Mouse (Mus musculus) hindbrain, embryonic 14.5 days (tissue): ENCODE data around the gene Gatad2b. TPM values are rescaled to one million over a fixed set of nuclear protein-coding genes. Genes with fewer than 3 reads are reported as not detected.

Experiments
- ATAC-seq: fragments of 200-750 bp; cut with Nextera tagmentation; 2 replicates; pipeline ENCODE4 v1.8.0; 2017; ENCODE audit warnings: moderate number of reproducible peaks, mild to moderate bottlenecking, moderate TSS enrichment, moderate library complexity; ENCODE audit not compliant: low FRiP score
- DNase-seq: peaks from one replicate; pipeline ENCODE4 v3.0.0-alpha.2; 2015; ENCODE audit warnings: low spot score
- H3K27ac ChIP-seq: fragments of 300-500 bp; sonication (generic); 2 replicates; pipeline ENCODE4 v1.5.1; 2014; ENCODE audit warnings: mild to moderate bottlenecking, moderate library complexity
- H3K27me3 ChIP-seq: fragments of 300-500 bp; sonication (generic); 2 replicates; pipeline ENCODE4 v1.6.1; 2014; ENCODE audit warnings: mild to moderate bottlenecking, low read length, mixed read lengths; ENCODE audit not compliant: control insufficient read depth, insufficient read depth
- H3K36me3 ChIP-seq: fragments of 300-500 bp; sonication (generic); replicated peaks from 2 replicates; pipeline ENCODE4 v1.6.1; 2014; ENCODE audit not compliant: control insufficient read depth, insufficient read depth
- H3K4me1 ChIP-seq: fragments of 300-500 bp; sonication (generic); replicated peaks from 2 replicates; pipeline ENCODE4 v1.6.1; 2014; ENCODE audit warnings: antibody characterized with exemption, low read length, mixed read lengths; ENCODE audit not compliant: control insufficient read depth, insufficient read depth
- H3K4me2 ChIP-seq: fragments of 300-500 bp; sonication (generic); replicated peaks from 2 replicates; pipeline ENCODE4 v1.6.1; 2014; ENCODE audit warnings: mild to moderate bottlenecking, moderate library complexity
- H3K4me3 ChIP-seq: fragments of 300-500 bp; sonication (generic); replicated peaks from 2 replicates; pipeline ENCODE4 v1.5.1; 2014; ENCODE audit warnings: mild to moderate bottlenecking, low read length
- H3K9ac ChIP-seq: fragments of 300-500 bp; sonication (generic); 2 replicates; pipeline ENCODE4 v1.6.1; 2014
- H3K9me3 ChIP-seq: fragments of 300-500 bp; sonication (generic); 2 replicates; pipeline ENCODE4 v1.6.1; 2016; ENCODE audit warnings: low read length; ENCODE audit not compliant: control insufficient read depth
- WGBS: fragments of 180-500 bp; shearing (Covaris S2); extraction: QIAGEN DNeasy Blood & Tissue Kit; methylation state at CpG from one replicate; pipeline ENCODE4 v1.1.7; 2014; 5-methylcytosine and 5-hydroxymethylcytosine counted together
- polyA plus RNA-seq: library from polyadenylated mRNA; unstranded; fragments of >200 nt; fragmentation: Nextera tagmentation; extraction: Ambion mirVana; gene quantifications from 2 replicates; pipeline ENCODE4 v1.2.1, GENCODE M21; 2014

Gene Gatad2b
- polyA plus RNA-seq, 1 experiment from 2014 or later, result 14.7 TPM

DNA sequence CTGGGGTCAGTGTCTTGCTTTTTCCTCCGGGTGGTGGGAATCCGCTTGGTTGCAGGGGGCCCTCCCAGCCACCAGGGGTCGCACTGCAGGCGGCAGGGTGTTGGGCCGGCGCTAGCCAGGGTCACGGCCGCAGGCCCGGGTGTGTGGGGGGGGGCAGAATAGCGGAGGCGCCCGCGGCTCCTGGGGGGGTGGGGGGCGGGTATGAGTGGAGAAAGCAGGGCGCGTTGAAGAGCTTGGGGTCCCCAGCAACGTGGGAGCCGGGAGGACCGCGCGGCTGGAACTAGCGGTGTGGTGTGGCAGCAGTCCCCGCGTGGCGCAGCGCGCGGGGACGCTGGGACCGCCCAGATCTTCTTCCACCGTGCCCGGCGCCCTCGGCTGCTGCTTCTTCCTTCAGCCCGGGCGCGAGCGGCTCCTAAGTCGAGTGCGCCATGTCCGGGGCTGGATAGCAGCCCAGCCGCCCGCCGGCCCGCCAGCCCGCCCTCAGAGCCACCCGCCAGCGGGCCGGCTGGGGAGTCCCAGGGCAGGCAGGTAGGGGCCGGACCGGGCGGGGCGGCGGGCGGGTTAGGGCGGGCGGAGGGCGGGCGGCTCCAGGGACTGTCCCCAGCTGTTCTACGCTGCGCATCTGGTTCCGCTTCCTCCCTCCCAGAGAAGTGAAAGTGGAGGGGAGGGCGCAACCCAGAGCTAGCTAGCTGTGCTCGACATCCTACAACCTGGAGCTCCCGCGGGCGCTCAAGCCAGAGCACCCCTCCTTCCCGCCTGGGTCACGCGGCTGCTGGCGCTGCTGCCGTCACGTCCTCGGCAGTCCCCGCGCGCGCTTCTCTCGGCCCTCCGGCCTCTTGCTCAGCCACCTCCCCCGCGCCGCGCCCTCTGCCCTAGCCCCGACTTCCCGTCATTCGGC is 27.7 kb upstream of the Gatad2b start, which contains the start of gene Dennd4b:
TSS of gene Dennd4b (plus strand) at position 152 of the 898 bp plus-strand sequence.
- H3K4me1 ChIP-seq, result peaks cover 12% of the 10 kb centered on the region
- DNase-seq, result peak; percentile 83
- no peaks in the 10 kb centered on the region for H3K9me3 ChIP-seq
- WGBS, result under 1% methylated on average over 71 of the region's 87 CpGs
- ATAC-seq, result peak; percentile 86
- H3K36me3 ChIP-seq, result peaks cover 43% of the 10 kb centered on the region
- peak within 1 kb of the TSS; percentile 78 for H3K4me2 ChIP-seq
- H3K9ac ChIP-seq, result peak within 1 kb of the TSS; percentile 95
- H3K4me3 ChIP-seq, result peak within 1 kb of the TSS; percentile 96
- H3K27me3 ChIP-seq, result no peaks in the 10 kb centered on the region
- peak within 1 kb of the TSS; percentile 95 for H3K27ac ChIP-seq

DNA sequence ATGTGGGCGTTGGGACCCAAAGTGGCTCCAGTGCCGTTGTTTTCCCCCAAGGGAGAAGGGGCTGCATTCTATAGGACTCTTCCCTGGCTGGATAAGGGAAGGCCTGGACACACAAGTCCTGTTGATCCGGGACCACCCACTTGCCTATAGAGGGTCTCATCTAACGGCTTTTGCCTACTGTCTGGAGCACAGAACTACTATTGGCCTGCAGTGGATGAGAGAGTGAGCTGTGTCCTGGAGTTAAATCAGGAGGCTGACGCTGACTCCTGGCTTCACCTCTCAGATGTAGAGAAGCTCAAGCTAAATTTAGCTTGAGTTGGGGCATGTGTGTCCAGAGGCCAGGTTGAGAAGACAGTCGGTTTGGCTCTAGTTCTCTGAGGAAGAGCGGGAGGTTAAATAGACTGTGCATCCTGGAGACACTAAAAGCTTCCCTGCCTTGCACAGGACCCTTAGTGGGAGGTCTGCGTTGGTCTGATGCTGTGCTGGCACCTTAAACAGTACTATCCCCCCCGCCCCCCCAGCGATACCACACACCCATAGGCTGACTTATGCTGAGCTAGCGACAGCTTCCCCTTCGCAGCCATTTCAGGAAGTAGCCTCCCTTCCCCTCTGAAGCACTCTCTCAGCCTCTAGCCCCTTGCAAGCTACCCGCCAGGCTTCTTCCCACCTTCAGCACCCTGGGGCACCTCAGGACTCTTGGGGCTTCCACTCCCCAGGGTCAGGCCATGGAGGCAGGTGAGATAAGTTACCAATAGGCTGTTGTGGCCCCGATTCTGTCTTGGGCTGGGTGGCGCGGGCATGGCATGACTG is 26.8 kb upstream of the Gatad2b start:
- no peaks in the 10 kb centered on the region for H3K27me3 ChIP-seq
- no peaks in the 10 kb centered on the region for H3K9me3 ChIP-seq
- 26% methylated on average over 16 of the region's 16 CpGs for WGBS
- H3K4me1 ChIP-seq, result peaks cover 12% of the 10 kb centered on the region
- H3K9ac ChIP-seq, result peak overlapping the region; percentile 95
- peak overlapping the region; percentile 78 for H3K4me2 ChIP-seq
- H3K36me3 ChIP-seq, result peaks cover 36% of the 10 kb centered on the region
- peak; percentile 46 for ATAC-seq
- peak; percentile 31 for DNase-seq
- H3K4me3 ChIP-seq, result peak overlapping the region; percentile 96
- H3K27ac ChIP-seq, result peak overlapping the region; percentile 95

DNA sequence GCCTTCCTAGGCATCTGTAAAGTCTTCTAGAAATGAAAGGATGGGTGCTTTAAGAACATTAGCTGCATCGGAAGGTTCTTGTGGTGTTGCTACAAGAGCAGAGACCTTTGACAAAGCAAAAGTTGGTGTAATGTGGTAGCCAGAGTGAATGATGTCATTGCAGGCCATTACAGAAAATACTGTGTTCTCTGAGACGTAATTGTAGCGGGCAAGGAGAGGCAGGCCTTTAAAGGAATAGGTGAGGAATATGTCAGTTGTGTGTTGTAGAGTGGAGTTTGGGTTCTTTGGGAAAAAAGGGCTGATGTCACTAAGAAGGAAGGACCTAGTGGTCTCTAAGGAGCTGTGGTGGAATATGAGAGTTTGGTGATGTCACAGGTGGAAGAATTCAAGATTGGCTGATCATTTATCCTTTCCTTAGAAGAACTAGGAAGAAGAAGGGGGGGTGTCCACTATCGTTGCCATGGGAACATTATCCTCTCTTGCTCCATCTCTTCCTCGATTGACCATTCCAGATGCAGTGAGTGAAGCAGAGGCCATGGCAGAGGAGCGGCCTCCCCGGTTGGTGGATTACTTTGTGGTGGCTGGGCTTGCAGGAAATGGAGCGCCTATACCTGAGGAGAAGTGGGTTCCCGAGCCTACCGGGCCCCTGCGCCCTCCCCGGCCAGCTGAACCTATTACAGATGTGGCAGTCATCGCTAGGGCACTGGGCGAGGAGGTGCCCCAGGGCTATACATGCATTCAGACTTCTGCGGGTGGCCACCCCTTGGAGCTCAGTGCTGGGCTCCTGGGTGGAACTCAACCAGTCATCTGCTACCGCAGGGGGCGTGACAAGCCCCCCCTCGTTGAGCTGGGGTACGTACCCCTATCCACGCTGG is 25.8 kb upstream of the Gatad2b start:
- Histone ChIP-seq H3K4me2 (peak overlapping the region; percentile 78), H3K9ac (peak overlapping the region; percentile 95; the same call in 1 of the 2 replicates), H3K36me3 (peaks cover 32% of the 10 kb centered on the region), H3K27me3 (no peaks in the 10 kb centered on the region), H3K27ac (no peak overlapping the region), H3K9me3 (no peaks in the 10 kb centered on the region), H3K4me3 (no peak overlapping the region), H3K4me1 (peaks cover 12% of the 10 kb centered on the region)
- DNase-seq, result no peak
- WGBS, result 94% methylated on average over 20 of the region's 20 CpGs
- no peak for ATAC-seq

DNA sequence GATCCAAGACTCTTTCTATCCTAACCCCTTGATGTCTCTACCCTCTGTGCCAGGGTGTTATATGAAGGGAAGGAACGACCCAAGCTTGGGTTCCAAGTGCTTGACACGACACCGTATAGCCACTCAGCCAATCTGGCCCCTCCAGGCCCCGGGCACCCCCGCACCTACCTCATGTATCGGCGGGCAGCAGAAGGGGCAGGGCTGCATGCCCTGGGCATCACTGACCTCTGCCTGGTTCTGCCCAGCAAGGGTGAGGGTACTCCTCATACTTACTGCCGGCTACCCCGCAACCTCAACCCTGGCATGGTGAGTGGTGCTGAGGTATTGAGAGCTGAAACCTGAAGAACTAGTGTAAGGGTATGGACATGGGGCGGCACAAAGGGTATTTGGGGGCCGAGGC is 24.8 kb upstream of the Gatad2b start:
- 94% methylated on average over 11 of the region's 11 CpGs for WGBS
- no peak overlapping the region for H3K4me3 ChIP-seq
- peaks cover 32% of the 10 kb centered on the region for H3K36me3 ChIP-seq
- no peaks in the 10 kb centered on the region for H3K27me3 ChIP-seq
- peaks cover 12% of the 10 kb centered on the region for H3K4me1 ChIP-seq
- no peak overlapping the region for H3K27ac ChIP-seq
- no peak overlapping the region for H3K4me2 ChIP-seq
- DNase-seq (no peak), ATAC-seq (no peak)
- H3K9me3 ChIP-seq, result no peaks in the 10 kb centered on the region
- H3K9ac ChIP-seq, result no peak overlapping the region

DNA sequence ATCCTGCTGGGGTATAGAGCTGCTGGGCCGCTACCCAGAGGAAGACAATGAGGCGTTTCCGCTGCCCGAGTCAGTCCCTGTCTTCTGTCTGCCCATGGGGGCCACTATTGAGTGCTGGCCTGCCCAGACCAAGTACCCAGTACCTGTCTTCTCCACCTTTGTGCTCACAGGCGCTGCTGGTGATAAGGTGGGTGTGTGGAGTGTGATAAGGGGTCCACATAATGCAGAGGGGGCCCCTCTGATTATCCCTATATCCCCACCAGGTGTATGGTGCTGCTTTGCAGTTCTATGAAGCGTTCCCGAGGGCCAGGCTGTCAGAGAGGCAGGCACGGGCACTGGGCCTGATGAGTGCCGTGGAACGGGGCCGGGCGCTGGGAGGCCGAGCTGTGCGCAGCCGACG is 24.0 kb upstream of the Gatad2b start:
- Histone ChIP-seq H3K9ac (no peak overlapping the region), H3K4me1 (peaks cover 12% of the 10 kb centered on the region), H3K27me3 (no peaks in the 10 kb centered on the region), H3K4me2 (no peak overlapping the region), H3K4me3 (no peak overlapping the region), H3K9me3 (no peaks in the 10 kb centered on the region), H3K36me3 (peaks cover 31% of the 10 kb centered on the region), H3K27ac (no peak overlapping the region)
- no peak for ATAC-seq
- WGBS, result 89% methylated on average over 16 of the region's 16 CpGs
- no peak for DNase-seq

DNA sequence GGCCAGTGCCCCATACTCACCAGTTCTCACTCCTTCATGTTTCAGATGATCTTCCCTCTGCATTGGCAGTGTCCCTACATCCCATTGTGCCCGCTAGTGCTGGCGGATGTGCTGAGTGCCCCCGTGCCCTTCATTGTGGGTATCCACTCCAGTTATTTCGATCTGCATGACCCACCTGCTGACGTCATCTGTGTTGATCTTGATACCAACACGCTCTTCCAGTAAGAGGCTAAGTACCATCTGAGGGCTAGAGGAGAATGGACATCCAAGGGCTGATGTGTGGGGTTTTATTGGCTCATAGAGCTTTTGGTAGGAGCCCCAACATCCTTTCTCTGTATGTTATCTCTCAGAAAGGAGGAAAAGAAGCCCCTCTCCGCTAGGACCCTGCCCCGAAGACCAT is 22.2 kb upstream of the Gatad2b start:
- Histone ChIP-seq H3K4me1 (peaks cover 12% of the 10 kb centered on the region), H3K4me3 (no peak overlapping the region), H3K4me2 (no peak overlapping the region), H3K27me3 (no peaks in the 10 kb centered on the region), H3K36me3 (peaks cover 39% of the 10 kb centered on the region), H3K9ac (no peak overlapping the region), H3K27ac (no peak overlapping the region), H3K9me3 (no peaks in the 10 kb centered on the region)
- 97% methylated on average over 8 of the region's 8 CpGs for WGBS
- DNase-seq (no peak), ATAC-seq (no peak)

DNA sequence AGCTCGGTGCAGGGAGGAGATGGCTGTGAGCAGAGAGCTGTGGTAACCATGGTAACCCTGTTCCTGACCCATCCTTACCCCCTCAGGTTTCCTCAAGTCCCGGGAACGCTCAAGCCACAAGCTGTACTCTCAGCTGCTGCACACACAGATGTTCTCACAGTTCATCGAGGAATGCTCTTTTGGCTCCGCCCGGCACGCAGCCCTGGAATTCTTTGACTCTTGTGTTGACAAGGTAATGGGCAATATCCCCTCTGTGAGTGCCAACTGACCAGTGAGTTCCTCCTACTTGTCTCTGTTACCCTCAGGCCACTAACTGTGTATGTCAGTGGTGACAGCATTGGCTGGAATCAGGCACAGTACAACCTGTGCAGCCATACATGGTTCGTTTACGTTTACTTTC is 20.8 kb upstream of the Gatad2b start:
- ATAC-seq, result no peak
- WGBS, result 73% methylated on average over 9 of the region's 9 CpGs

DNA sequence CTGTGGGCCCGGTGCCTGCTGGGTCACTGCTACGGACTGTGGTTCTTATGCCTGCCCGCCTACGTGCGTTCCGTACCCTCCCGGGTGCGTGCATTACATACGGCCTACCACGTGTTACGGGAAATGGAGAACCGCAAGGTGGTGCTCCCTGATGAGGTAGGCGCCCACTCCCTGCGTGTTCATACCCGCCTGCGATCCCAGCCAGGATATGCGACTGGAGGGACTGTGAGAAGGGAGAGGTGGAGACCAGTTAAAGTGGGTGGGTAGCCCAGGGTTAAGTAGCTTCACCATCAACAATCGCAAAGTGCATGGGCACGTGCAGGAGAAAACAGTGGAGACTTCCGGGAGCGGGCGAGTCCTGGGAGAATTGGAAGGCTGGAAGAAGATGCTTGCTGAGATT is 19.1 kb upstream of the Gatad2b start:
- no peaks in the 10 kb centered on the region for H3K4me1 ChIP-seq
- no peaks in the 10 kb centered on the region for H3K27me3 ChIP-seq
- DNase-seq (no peak), ATAC-seq (0 out of 2 replicates have a peak, but pooled peaks have one; percentile 7)
- H3K36me3 ChIP-seq, result peaks cover 64% of the 10 kb centered on the region
- no peaks in the 10 kb centered on the region for H3K9me3 ChIP-seq
- no peak overlapping the region for H3K27ac ChIP-seq
- H3K4me2 ChIP-seq, result no peak overlapping the region
- 94% methylated on average over 22 of the region's 22 CpGs for WGBS
- H3K9ac ChIP-seq, result no peak overlapping the region
- no peak overlapping the region for H3K4me3 ChIP-seq

More for the DNA sequence above, 20.8 kb upstream of the Gatad2b start:
- Histone ChIP-seq H3K9ac (no peak overlapping the region), H3K9me3 (no peaks in the 10 kb centered on the region), H3K4me2 (no peak overlapping the region), H3K27me3 (no peaks in the 10 kb centered on the region), H3K4me1 (no peaks in the 10 kb centered on the region), H3K4me3 (no peak overlapping the region), H3K27ac (no peak overlapping the region), H3K36me3 (peaks cover 53% of the 10 kb centered on the region)
- DNase-seq, result no peak
